Mouse (Mus musculus) urinary bladder, postnatal 4 days (tissue): ENCODE measurements around the gene Gtf2ird2.

Experiments
- DNase-seq, 2 experiments: peaks; one replicate each; pipeline ENCODE4 v3.0.0; 2021 to 2022; ENCODE audit warnings: low spot score in 2 of 2

The Gtf2ird2 gene

GRCm38 (mm10) chr5:134266404-134266803, 82.6 kb downstream of the Gtf2ird2 start:
- no peak for DNase-seq

- DNase-seq: no peak
These were observed 84.9 kb downstream of the Gtf2ird2 start for GRCm38 (mm10) chr5:134268751-134269150.

- DNase-seq: no peak
These were observed 85.9 kb downstream of the Gtf2ird2 start for GRCm38 (mm10) chr5:134269751-134270150.

GRCm38 (mm10) chr5:134270566-134270965, 86.7 kb downstream of the Gtf2ird2 start:
- no peak for DNase-seq

- no peak for DNase-seq
These were observed 87.6 kb downstream of the Gtf2ird2 start for GRCm38 (mm10) chr5:134271421-134271820.

- no peak for DNase-seq
These were observed 88.9 kb downstream of the Gtf2ird2 start for GRCm38 (mm10) chr5:134272761-134273160.

- DNase-seq: no peak
These were observed 89.9 kb downstream of the Gtf2ird2 start for GRCm38 (mm10) chr5:134273761-134274160.
